Mouse (Mus musculus): ENCODE data around the gene Bbs12.
A peak's percentile ranks its signal among the peaks of the same experiment; 100 is the strongest.

The Bbs12 gene

GRCm38 (mm10) chr3:37312370-37312941 lies at the start of gene Bbs12, which contains the start of gene Cetn4:
Gene Bbs12, plus strand, starts transcription at chr3:37312554.
Gene Cetn4, minus strand, starts transcription at chr3:37312708.
- DNase-seq (ENCODE audit: low spot score in 2 of 2), result peak; percentile 94 to 95

GRCm38 (mm10) chr3:37268338-37268737 lies 44.0 kb upstream of the Bbs12 start:
- DNase-seq (ENCODE audit: low spot score in 2 of 2), result no peak

GRCm38 (mm10) chr3:37269926-37270325 lies 42.4 kb upstream of the Bbs12 start:
- DNase-seq (ENCODE audit: low spot score in 2 of 2), result no peak

DNA sequence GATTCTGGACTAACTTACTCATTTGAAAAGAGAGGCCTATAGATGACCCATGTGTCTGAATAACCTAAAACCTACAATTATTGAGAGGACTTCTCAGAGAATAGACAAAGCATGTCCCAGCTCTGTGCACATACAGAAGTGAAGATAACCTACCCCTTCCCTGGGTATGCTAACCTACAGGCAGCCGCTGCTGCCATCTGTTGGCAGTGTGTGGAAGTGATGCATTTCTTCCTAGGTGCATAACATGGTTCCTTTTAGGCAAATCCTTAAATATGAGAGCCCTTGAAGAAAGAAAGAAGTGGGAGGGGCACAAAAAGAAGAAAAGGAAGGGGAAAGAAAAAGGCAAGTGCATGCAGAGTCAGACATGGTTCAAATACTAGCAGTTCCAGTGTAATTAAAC lies 41.1 kb upstream of the Bbs12 start:
- peak; percentile 11 to 18 for DNase-seq (ENCODE audit: low spot score in 2 of 2)

DNA sequence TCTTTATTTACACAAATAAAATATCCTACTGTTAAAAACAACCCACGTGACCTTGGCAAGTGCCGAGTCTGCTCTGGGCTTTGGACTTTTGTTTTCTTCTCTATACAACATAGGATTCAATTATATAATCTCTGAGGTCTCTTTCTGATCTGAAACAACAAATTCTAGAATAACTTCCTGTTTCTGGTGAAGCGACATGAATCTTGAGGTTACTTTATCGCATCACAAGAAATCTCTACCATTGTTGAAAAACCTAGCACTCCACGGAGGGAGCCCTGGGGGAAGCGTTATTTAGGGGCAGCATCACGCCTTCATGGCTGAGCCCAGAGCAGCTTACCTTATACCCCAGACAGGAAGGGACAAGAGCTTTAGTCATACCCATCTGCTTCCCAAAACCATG lies 39.3 kb upstream of the Bbs12 start:
- no peak for DNase-seq (ENCODE audit: low spot score in 2 of 2)

DNA sequence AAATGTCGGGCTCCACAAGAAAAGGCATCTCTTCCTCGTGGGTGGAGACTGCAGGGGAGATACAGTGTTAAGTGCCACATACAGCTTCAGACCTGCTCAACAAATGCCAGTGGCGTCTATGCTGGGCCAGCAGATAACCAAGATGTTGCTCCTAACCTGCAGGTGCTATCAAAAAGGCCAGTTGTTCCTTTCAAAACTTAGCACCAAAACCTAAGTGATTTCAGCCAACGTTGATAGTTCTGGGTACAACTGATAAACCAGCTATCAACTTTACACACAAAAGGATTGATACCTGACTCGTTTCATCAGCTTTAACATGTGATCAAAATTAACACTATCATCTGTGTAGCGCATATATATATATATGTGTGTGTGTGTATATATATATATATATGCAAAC lies 37.7 kb upstream of the Bbs12 start:
- DNase-seq (ENCODE audit: low spot score in 2 of 2), result no peak

DNA sequence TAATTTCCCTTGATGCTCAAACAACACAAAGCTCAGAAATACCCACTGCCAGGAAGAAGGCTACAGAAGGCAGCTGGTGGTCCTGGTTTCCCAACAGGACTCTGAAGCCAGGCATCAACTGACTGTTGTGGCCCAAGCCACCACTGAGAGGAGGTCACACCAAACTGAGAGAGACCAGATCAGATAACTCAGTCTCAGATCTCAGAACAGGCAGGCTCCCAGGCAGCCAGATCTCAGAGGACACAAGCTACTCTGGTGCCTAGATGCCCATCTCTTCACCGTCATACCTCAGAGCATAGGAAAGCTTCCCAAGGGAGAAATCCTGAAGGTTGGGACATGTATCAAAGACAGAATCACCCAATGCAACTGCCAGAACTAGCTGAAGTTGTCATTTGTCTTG lies 32.1 kb upstream of the Bbs12 start:
- DNase-seq (ENCODE audit: low spot score in 2 of 2), result no peak

DNA sequence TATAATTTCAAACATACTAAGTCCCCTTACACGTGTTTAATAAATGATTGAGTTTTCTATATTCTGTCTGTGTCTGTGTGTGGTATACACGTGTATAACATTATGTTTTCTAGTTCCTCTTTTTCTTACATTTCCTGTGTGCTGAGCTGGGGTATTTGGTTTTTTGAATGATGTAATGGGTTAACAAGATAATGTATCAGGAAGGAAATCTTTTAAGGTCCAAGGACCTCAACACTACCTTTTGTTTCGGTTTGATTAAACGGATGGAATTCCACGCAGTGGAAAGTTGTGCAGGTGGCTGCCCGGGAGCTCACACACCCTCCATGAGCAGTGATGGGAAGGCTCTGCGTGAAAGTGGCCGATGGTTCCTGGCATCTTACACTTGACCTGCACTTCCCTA lies 31.5 kb upstream of the Bbs12 start:
- DNase-seq (ENCODE audit: low spot score in 2 of 2), result no peak

DNA sequence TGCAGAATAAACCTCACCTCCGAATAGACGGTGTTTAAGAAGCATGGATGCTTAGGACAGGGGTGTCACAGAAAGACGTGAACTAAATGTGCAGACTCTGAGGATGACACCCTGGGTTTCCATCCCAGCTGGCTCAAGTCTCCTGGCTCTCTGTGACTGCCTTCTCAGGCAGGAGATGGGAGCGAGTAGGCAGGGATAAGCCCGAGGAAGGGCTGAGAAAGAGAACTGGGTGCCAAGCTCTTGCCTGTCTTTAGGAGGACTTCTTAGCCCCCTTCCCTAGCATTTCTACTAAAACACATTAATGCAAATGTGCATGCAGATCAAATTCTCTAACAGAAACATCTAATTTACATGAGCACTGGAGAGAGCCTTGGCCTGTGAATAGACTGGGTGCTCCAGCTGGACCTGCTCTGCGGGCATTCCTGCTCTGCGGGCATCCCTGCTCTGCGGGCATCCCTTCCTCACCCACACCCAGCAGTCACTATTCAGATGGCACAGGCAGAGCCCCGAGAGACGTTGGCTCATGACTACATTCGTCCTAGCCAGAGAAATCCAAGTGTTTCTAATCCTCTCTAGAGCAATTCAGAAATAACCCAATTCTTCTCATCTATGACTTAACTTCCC lies 29.9 kb upstream of the Bbs12 start:
- no peak for DNase-seq (ENCODE audit: low spot score in 2 of 2)

- DNase-seq (ENCODE audit: low spot score in 2 of 2), result no peak
These were observed 29.1 kb upstream of the Bbs12 start for GRCm38 (mm10) chr3:37283234-37283633.

DNA sequence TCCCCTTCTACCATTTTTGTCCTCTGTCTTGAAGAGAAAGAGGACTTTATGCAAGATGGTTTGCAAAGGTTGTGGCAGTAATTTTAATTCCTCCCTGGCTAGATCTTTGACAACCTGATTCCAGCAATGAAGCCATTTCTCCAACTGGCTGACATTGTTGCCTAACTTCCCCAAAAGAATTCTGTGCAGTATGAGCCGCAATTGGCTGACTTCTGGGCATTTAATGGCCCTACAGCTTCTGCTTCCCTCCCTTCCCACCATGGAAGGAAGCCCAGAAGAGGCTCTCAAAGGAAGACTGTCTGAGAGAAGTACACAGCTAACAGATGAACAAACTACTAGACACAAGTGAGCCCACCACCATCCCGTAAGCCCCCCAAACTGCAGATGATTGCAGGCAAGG lies 23.1 kb upstream of the Bbs12 start:
- no peak for DNase-seq (ENCODE audit: low spot score in 2 of 2)

DNA sequence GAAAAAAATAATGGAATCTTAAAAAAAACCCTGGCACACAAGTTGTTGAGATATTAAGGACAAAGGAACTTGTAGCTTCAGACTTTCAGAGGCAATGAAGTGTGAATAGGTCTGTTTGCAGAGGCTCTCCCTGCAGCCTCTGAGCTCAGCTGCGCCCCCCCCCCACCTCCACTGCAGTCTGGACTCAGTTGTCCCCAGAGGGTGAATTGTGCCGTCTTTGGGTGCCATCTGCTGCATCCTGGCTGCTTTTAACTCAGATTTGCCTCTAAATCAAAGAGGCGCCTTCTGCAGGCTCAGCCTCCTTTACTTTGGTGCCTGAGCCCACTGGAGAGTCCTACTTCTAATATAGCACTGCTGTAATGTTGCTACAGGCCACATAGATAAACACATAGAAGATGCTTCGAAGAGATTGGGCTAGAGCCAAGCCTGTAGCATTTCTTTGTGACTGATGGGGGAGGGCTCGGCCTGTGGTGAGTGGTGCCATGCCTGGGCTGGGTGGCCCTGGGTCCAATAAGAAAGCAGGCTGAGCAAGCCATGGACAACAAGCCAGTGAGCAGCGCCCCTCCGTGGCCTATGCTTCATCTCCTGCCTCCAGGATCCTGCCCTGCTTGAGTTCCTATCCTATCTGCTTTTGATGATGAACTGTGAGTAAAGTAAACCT lies 21.3 kb upstream of the Bbs12 start:
- no peak for DNase-seq (ENCODE audit: low spot score in 2 of 2)

GRCm38 (mm10) chr3:37291929-37292328 lies 20.4 kb upstream of the Bbs12 start:
- DNase-seq (ENCODE audit: low spot score in 2 of 2), result no peak

GRCm38 (mm10) chr3:37292654-37293053 lies 19.7 kb upstream of the Bbs12 start:
- no peak for DNase-seq (ENCODE audit: low spot score in 2 of 2)

- DNase-seq (ENCODE audit: low spot score in 2 of 2), result no peak
These were observed 12.9 kb upstream of the Bbs12 start for GRCm38 (mm10) chr3:37299470-37299869.

- peak in 1 of 2 experiments; percentile 19 for DNase-seq (ENCODE audit: low spot score in 2 of 2)
These were observed 9.7 kb upstream of the Bbs12 start for GRCm38 (mm10) chr3:37302685-37303084.

- no peak for DNase-seq (ENCODE audit: low spot score in 2 of 2)
These were observed 8.8 kb upstream of the Bbs12 start for GRCm38 (mm10) chr3:37303392-37304139.

- no peak for DNase-seq (ENCODE audit: low spot score in 2 of 2)
These were observed 421 bp upstream of the Bbs12 start for GRCm38 (mm10) chr3:37311897-37312369.

DNA sequence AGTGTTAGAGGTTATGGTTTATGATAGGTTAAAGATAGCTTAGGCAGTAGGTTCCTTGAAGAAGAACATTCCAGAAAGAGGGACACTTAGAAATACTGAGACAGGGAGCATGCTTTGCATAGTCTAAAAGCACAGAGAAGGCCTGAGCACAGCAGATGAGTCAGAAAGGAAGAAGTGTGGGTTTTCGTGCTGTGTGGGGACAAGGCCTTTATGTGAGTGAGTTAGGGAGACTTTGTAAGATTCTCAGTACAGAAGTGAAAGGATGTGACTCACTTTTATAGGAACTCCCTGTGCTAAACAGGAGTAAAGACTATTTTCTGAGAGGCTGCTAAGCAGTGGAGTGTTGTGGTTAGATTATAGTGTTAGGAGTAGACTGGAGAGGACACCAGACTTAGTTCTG lies 1.0 kb downstream of the Bbs12 start:
- peak; percentile 20 for DNase-seq (ENCODE audit: low spot score in 2 of 2)

- DNase-seq (ENCODE audit: low spot score in 2 of 2), result peak in 1 of 2 experiments; percentile 26
These were observed 3.9 kb downstream of the Bbs12 start for GRCm38 (mm10) chr3:37316233-37316632.

GRCm38 (mm10) chr3:37324310-37324709 lies 12.0 kb downstream of the Bbs12 start:
- no peak for DNase-seq (ENCODE audit: low spot score in 2 of 2)

GRCm38 (mm10) chr3:37325317-37326112 lies 13.2 kb downstream of the Bbs12 start:
- no peak for DNase-seq (ENCODE audit: low spot score in 2 of 2)

Data from heart, adult 9 months (tissue).